Mouse (Mus musculus) MEL (cell line): ENCODE measurements at regions not wholly inside any gene's neighbourhood (a gene's known extent, or its start where the extent isn't known, plus 50 kb on each side); places are given as distances from the start of the nearest gene placed in this dataset.

Experiments
- CTCF ChIP-seq, 3 experiments: IDR thresholded peaks in 2 of 3; conservative IDR thresholded peaks in 1 of 3; 2 replicates each; pipeline ENCODE4 v1.5.1; 2011 to 2012; ENCODE audit warnings: low read length in 3 of 3, low read depth in 2 of 3, mild to moderate bottlenecking in 2 of 3, improper control_type of control experiment in 1 of 3, inconsistent platforms in 1 of 3, mixed read lengths in 1 of 3, moderate library complexity in 1 of 3; ENCODE audit not compliant: control insufficient read depth in 1 of 3, insufficient read depth in 1 of 3, poor library complexity in 1 of 3, severe bottlenecking in 1 of 3
- USF2 ChIP-seq, 2 experiments: IDR thresholded peaks; 2 replicates each; pipeline ENCODE4 v1.6.1; 2011 to 2012; ENCODE audit warnings: improper control_type of control experiment in 2 of 2, low read length in 2 of 2, borderline replicate concordance in 1 of 2, inconsistent platforms in 1 of 2, low read depth in 1 of 2, mild to moderate bottlenecking in 1 of 2; ENCODE audit not compliant: insufficient read depth in 1 of 2
- ZNF384 ChIP-seq: IDR thresholded peaks from 2 replicates; pipeline ENCODE4 v1.6.1; 2012; ENCODE audit warnings: low read depth, mild to moderate bottlenecking, inconsistent platforms, low read length, improper control_type of control experiment

- TF ChIP-seq USF2 (IDR thresholded peaks at IDR 0.05; ENCODE audit: borderline replicate concordance in 1 of 2, insufficient read depth in 1 of 2, low read depth in 1 of 2, low read length in 2 of 2), result no peak
- no peak for TF ChIP-seq ZNF384
- no peak for TF ChIP-seq CTCF (IDR thresholded peaks at IDR 0.05 in 2 of 3, conservative IDR thresholded peaks at IDR 0.05 in 1 of 3; ENCODE audit: control insufficient read depth in 1 of 3, insufficient read depth in 1 of 3, low read depth in 2 of 3, low read length in 3 of 3, poor library complexity in 1 of 3, severe bottlenecking in 1 of 3)
These were observed 147.1 kb upstream of the F13a1 start for GRCm38 (mm10) chr13:37197136-37197535.
